Mouse (Mus musculus): ENCODE measurements at regions not wholly inside any gene's neighbourhood (a gene's known extent, or its start where the extent isn't known, plus 50 kb on each side); places are given as distances from the start of the nearest gene placed in this dataset.

GRCm38 (mm10) chr10:117455595-117456302, 75.9 kb upstream of the Cpsf6 start:
- Histone ChIP-seq H3K36me3 (no peaks in the 10 kb centered on the region), H3K4me2 (replicated peaks) (no peak overlapping the region), H3K27ac (replicated peaks) (no peak overlapping the region), H3K9ac (no peak overlapping the region), H3K27me3 (no peaks in the 10 kb centered on the region), H3K9me3 (replicated peaks) (no peaks in the 10 kb centered on the region), H3K4me1 (peaks cover 5% of the 10 kb centered on the region; the same call in 1 of the 2 replicates), H3K4me3 (replicated peaks) (no peak overlapping the region)
- no peak for ATAC-seq (ENCODE audit: insufficient number of reproducible peaks, low FRiP score, low TSS enrichment, low read depth)
- 71% methylated on average over 9 of the region's 9 CpGs for WGBS

GRCm38 (mm10) chr10:117454711-117455591, 75.1 kb upstream of the Cpsf6 start:
- no peak overlapping the region for H3K4me2 ChIP-seq (replicated peaks)
- H3K4me3 ChIP-seq (replicated peaks), result no peak overlapping the region
- ATAC-seq (ENCODE audit: insufficient number of reproducible peaks, low FRiP score, low TSS enrichment, low read depth), result no peak
- H3K9me3 ChIP-seq (replicated peaks), result no peaks in the 10 kb centered on the region
- H3K36me3 ChIP-seq, result no peaks in the 10 kb centered on the region
- 66% methylated on average over 12 of the region's 12 CpGs for WGBS
- H3K9ac ChIP-seq, result no peak overlapping the region
- no peaks in the 10 kb centered on the region for H3K27me3 ChIP-seq
- no peak overlapping the region for H3K27ac ChIP-seq (replicated peaks)
- H3K4me1 ChIP-seq, result peaks cover 5% of the 10 kb centered on the region; the same call in 1 of the 2 replicates

- peaks cover 5% of the 10 kb centered on the region; the same call in 1 of the 2 replicates for H3K4me1 ChIP-seq
- 85% methylated on average over 3 of the region's 3 CpGs for WGBS
- no peaks in the 10 kb centered on the region for H3K27me3 ChIP-seq
- no peak overlapping the region for H3K9ac ChIP-seq
- H3K9me3 ChIP-seq (replicated peaks), result no peaks in the 10 kb centered on the region
- H3K36me3 ChIP-seq, result no peaks in the 10 kb centered on the region
- no peak overlapping the region for H3K4me3 ChIP-seq (replicated peaks)
- no peak for ATAC-seq (ENCODE audit: insufficient number of reproducible peaks, low FRiP score, low TSS enrichment, low read depth)
- H3K4me2 ChIP-seq (replicated peaks), result no peak overlapping the region
- H3K27ac ChIP-seq (replicated peaks), result no peak overlapping the region
Observed at GRCm38 (mm10) chr10:117454171-117454500, 74.3 kb upstream of the Cpsf6 start.

GRCm38 (mm10) chr10:117453406-117454170, 73.8 kb upstream of the Cpsf6 start:
- 82% methylated on average over 7 of the region's 7 CpGs for WGBS

GRCm38 (mm10) chr10:117452190-117452950, 72.6 kb upstream of the Cpsf6 start:
- Histone ChIP-seq H3K9me3 (replicated peaks) (no peaks in the 10 kb centered on the region), H3K4me3 (replicated peaks) (no peak overlapping the region), H3K4me1 (peaks cover 4% of the 10 kb centered on the region; the same call in 1 of the 2 replicates), H3K9ac (no peak overlapping the region), H3K27ac (replicated peaks) (peak overlapping the region; percentile 8; the same call in 1 of the 2 replicates), H3K27me3 (no peaks in the 10 kb centered on the region), H3K36me3 (no peaks in the 10 kb centered on the region), H3K4me2 (replicated peaks) (no peak overlapping the region)
- WGBS, result 31% methylated on average over 7 of the region's 7 CpGs
- no peak for ATAC-seq (ENCODE audit: insufficient number of reproducible peaks, low FRiP score, low TSS enrichment, low read depth)

More at GRCm38 (mm10) chr10:117453406-117454170, 73.8 kb upstream of the Cpsf6 start:
- peaks cover 5% of the 10 kb centered on the region; the same call in 1 of the 2 replicates for H3K4me1 ChIP-seq
- no peak overlapping the region for H3K4me3 ChIP-seq (replicated peaks)
- H3K9me3 ChIP-seq (replicated peaks), result no peaks in the 10 kb centered on the region
- H3K4me2 ChIP-seq (replicated peaks), result no peak overlapping the region
- H3K9ac ChIP-seq, result no peak overlapping the region
- no peaks in the 10 kb centered on the region for H3K27me3 ChIP-seq
- ATAC-seq (ENCODE audit: insufficient number of reproducible peaks, low FRiP score, low TSS enrichment, low read depth), result no peak
- H3K36me3 ChIP-seq, result no peaks in the 10 kb centered on the region
- no peak overlapping the region for H3K27ac ChIP-seq (replicated peaks)

- no peaks in the 10 kb centered on the region for H3K36me3 ChIP-seq
- ATAC-seq (ENCODE audit: insufficient number of reproducible peaks, low FRiP score, low TSS enrichment, low read depth), result no peak; the same call in 1 of the 2 replicates
- no peaks in the 10 kb centered on the region for H3K27me3 ChIP-seq
- no peak overlapping the region for H3K4me2 ChIP-seq (replicated peaks)
- no peak overlapping the region for H3K27ac ChIP-seq (replicated peaks)
- WGBS, result 88% methylated on average over 9 of the region's 9 CpGs
- H3K4me1 ChIP-seq, result no peaks in the 10 kb centered on the region
- no peaks in the 10 kb centered on the region for H3K9me3 ChIP-seq (replicated peaks)
- H3K9ac ChIP-seq, result no peak overlapping the region
- no peak overlapping the region for H3K4me3 ChIP-seq (replicated peaks)
Observed at GRCm38 (mm10) chr10:117451396-117452185, 71.8 kb upstream of the Cpsf6 start.

- Histone ChIP-seq H3K27me3 (no peaks in the 10 kb centered on the region), H3K36me3 (no peaks in the 10 kb centered on the region), H3K9me3 (replicated peaks) (no peaks in the 10 kb centered on the region), H3K4me3 (replicated peaks) (no peak overlapping the region), H3K9ac (no peak overlapping the region), H3K27ac (replicated peaks) (no peak overlapping the region), H3K4me2 (replicated peaks) (no peak overlapping the region), H3K4me1 (no peaks in the 10 kb centered on the region)
- 88% methylated on average over 4 of the region's 4 CpGs for WGBS
- no peak for ATAC-seq (ENCODE audit: insufficient number of reproducible peaks, low FRiP score, low TSS enrichment, low read depth)
Observed at GRCm38 (mm10) chr10:117450631-117451030, 70.8 kb upstream of the Cpsf6 start.

GRCm38 (mm10) chr10:117450240-117450569, 70.4 kb upstream of the Cpsf6 start:
- no peak for ATAC-seq (ENCODE audit: insufficient number of reproducible peaks, low FRiP score, low TSS enrichment, low read depth)
- H3K27ac ChIP-seq (replicated peaks), result no peak overlapping the region
- no peak overlapping the region for H3K4me2 ChIP-seq (replicated peaks)
- H3K27me3 ChIP-seq, result no peaks in the 10 kb centered on the region
- H3K36me3 ChIP-seq, result no peaks in the 10 kb centered on the region
- WGBS, result 92% methylated on average over 1 of the region's 1 CpGs
- H3K9ac ChIP-seq, result no peak overlapping the region
- H3K4me3 ChIP-seq (replicated peaks), result no peak overlapping the region
- no peaks in the 10 kb centered on the region for H3K4me1 ChIP-seq
- no peaks in the 10 kb centered on the region for H3K9me3 ChIP-seq (replicated peaks)

GRCm38 (mm10) chr10:117449416-117450239, 69.8 kb upstream of the Cpsf6 start:
- WGBS, result 90% methylated on average over 3 of the region's 3 CpGs
- Histone ChIP-seq H3K27ac (replicated peaks) (no peak overlapping the region), H3K9ac (no peak overlapping the region), H3K4me3 (replicated peaks) (no peak overlapping the region), H3K27me3 (no peaks in the 10 kb centered on the region), H3K4me2 (replicated peaks) (no peak overlapping the region), H3K36me3 (no peaks in the 10 kb centered on the region), H3K4me1 (no peaks in the 10 kb centered on the region), H3K9me3 (replicated peaks) (no peaks in the 10 kb centered on the region)
- no peak for ATAC-seq (ENCODE audit: insufficient number of reproducible peaks, low FRiP score, low TSS enrichment, low read depth)
